Mouse (Mus musculus) embryonic stem cell, embryonic (primary cell): ENCODE data around the gene Nrros.

Experiments
- CTCF ChIA-PET, 4 experiments: fragments of 300-600 bp in 2 of 4; fragments of 350-600 bp in 2 of 4; sonication (Branson Sonifier 250); formaldehyde crosslinking; loops; one replicate each; lab custom pipeline; 2022; ENCODE audit warnings: inconsistent platforms in 2 of 4; lab: Charles Lee
- POLR2A ChIA-PET, 4 experiments: fragments of 300-600 bp in 2 of 4; fragments of 350-600 bp in 2 of 4; sonication (Branson Sonifier 250); formaldehyde crosslinking; loops; one replicate each; lab custom pipeline; 2022; ENCODE audit warnings: antibody characterized with exemption in 4 of 4, inconsistent platforms in 1 of 4; lab: Charles Lee

Nrros gene

GRCm38 (mm10) chr16:32135842-32136357 lies 29.5 kb downstream of the Nrros start:
- ChIA-PET CTCF (interaction anchor here in 3 of 4 experiments (0.6 to 1.4 kb wide), 3 partner anchors 9 to 67 kb away, joined by 3 to 4 read pairs (median 3); no protein-coding TSS in a partner anchor), POLR2A (interaction anchor here in 3 of 4 experiments (0.6 to 3.6 kb wide), 20 partner anchors 8 to 1980 kb away, joined by 3 to 23 read pairs (median 6); partner anchors contain the start of genes Cep19 (in 1 of the 3), Fbxo45 (in 1 of the 3), Nrros (in 1 of the 3) and Pigx (in 1 of the 3))

GRCm38 (mm10) chr16:32133148-32133547 lies 32.2 kb downstream of the Nrros start:
- ChIA-PET CTCF (no interaction called here), POLR2A (interaction anchor here in 1 of 4 experiments (0.7 to 1.2 kb wide), 3 partner anchors 9 to 20 kb away, joined by 3 to 4 read pairs (median 3); no protein-coding TSS in a partner anchor)

GRCm38 (mm10) chr16:32130190-32130826 lies 35.1 kb downstream of the Nrros start:
- ChIA-PET POLR2A (interaction anchor here in 3 of 4 experiments (0.5 to 8.3 kb wide), 13 partner anchors 9 to 171 kb away, joined by 3 to 103 read pairs (median 4); partner anchors contain the start of gene Senp5 (in 1 of the 3)), CTCF (interaction anchor here in 1 of 4 experiments (1.5 kb wide), 1 partner anchor 47 kb away, joined by 3 read pairs; no protein-coding TSS in a partner anchor)

GRCm38 (mm10) chr16:32129449-32130189 lies 35.8 kb downstream of the Nrros start:
- CTCF ChIA-PET, result interaction anchor here in 1 of 4 experiments (1.4 to 1.5 kb wide), 2 partner anchors 13 to 48 kb away, joined by 3 to 4 read pairs; no protein-coding TSS in a partner anchor
- POLR2A ChIA-PET, result interaction anchor here in 3 of 4 experiments (0.8 to 8.3 kb wide), 11 partner anchors 10 to 170 kb away, joined by 3 to 103 read pairs (median 4); partner anchors contain the start of gene Senp5 (in 1 of the 3)

GRCm38 (mm10) chr16:32127046-32127445 lies 38.3 kb downstream of the Nrros start:
- POLR2A ChIA-PET, result interaction anchor here in 2 of 4 experiments (1.2 to 8.3 kb wide), 7 partner anchors 9 to 176 kb away, joined by 4 to 103 read pairs (median 8); partner anchors contain the start of gene Nrros (in 2 of the 2)

GRCm38 (mm10) chr16:32125364-32125763 lies 40.0 kb downstream of the Nrros start:
- ChIA-PET POLR2A (interaction anchor here in 3 of 4 experiments (0.5 to 8.3 kb wide), 44 partner anchors 8 to 532 kb away, joined by 3 to 103 read pairs (median 4); partner anchors contain the start of genes Nrros (in 2 of the 3), Fbxo45 (in 1 of the 3), Senp5 (in 1 of the 3) and Wdr53 (in 1 of the 3)), CTCF (interaction anchor here (0.5 to 1.3 kb wide), 11 partner anchors 8 to 562 kb away, joined by 3 to 7 read pairs (median 4); partner anchors contain the start of gene Pcyt1a (in 1 of the 4))

More at GRCm38 (mm10) chr16:32127046-32127445, 38.3 kb downstream of the Nrros start:
- CTCF ChIA-PET, result interaction anchor here in 2 of 4 experiments (0.6 to 1.1 kb wide), 2 partner anchors 9 to 48 kb away, joined by 3 to 4 read pairs; no protein-coding TSS in a partner anchor

- CTCF ChIA-PET, result interaction anchor here (0.5 to 1.7 kb wide), 11 partner anchors 7 to 563 kb away, joined by 3 to 7 read pairs (median 4); partner anchors contain the start of gene Pcyt1a (in 1 of the 4)
- POLR2A ChIA-PET, result interaction anchor here in 3 of 4 experiments (0.5 to 8.3 kb wide), 50 partner anchors 8 to 533 kb away, joined by 3 to 103 read pairs (median 4); partner anchors contain the start of genes Nrros (in 2 of the 3), Fbxo45 (in 1 of the 3), Senp5 (in 1 of the 3) and Wdr53 (in 1 of the 3)
Observed at GRCm38 (mm10) chr16:32124444-32125335, 40.7 kb downstream of the Nrros start.

GRCm38 (mm10) chr16:32124020-32124419 lies 41.4 kb downstream of the Nrros start:
- POLR2A ChIA-PET, result interaction anchor here in 3 of 4 experiments (0.5 to 8.3 kb wide), 21 partner anchors 9 to 1249 kb away, joined by 3 to 103 read pairs (median 4); partner anchors contain the start of genes Fbxo45 (in 1 of the 3), Nrros (in 1 of the 3), Senp5 (in 1 of the 3) and Wdr53 (in 1 of the 3)
- CTCF ChIA-PET, result interaction anchor here in 2 of 4 experiments (0.8 to 1.7 kb wide), 4 partner anchors 9 to 78 kb away, joined by 3 to 5 read pairs (median 3); no protein-coding TSS in a partner anchor

GRCm38 (mm10) chr16:32120454-32120853 lies 44.9 kb downstream of the Nrros start:
- POLR2A ChIA-PET, result interaction anchor here in 2 of 4 experiments (0.6 to 0.8 kb wide), 2 partner anchors 12 to 585 kb away, joined by 3 read pairs; no protein-coding TSS in a partner anchor
- CTCF ChIA-PET, result interaction anchor here in 1 of 4 experiments (0.6 kb wide), 1 partner anchor 412 kb away, joined by 3 read pairs; no protein-coding TSS in a partner anchor

GRCm38 (mm10) chr16:32116186-32116585 lies 49.2 kb downstream of the Nrros start:
- CTCF ChIA-PET, result interaction anchor here in 3 of 4 experiments (1.0 to 1.6 kb wide), 9 partner anchors 9 to 383 kb away, joined by 3 to 7 read pairs (median 4); no protein-coding TSS in a partner anchor
- POLR2A ChIA-PET, result interaction anchor here in 3 of 4 experiments (0.5 to 6.5 kb wide), 12 partner anchors 9 to 400 kb away, joined by 3 to 103 read pairs (median 3); partner anchors contain the start of gene Senp5 (in 1 of the 3)

GRCm38 (mm10) chr16:32115781-32116180 lies 49.6 kb downstream of the Nrros start:
- ChIA-PET POLR2A (interaction anchor here in 3 of 4 experiments (0.8 to 6.5 kb wide), 10 partner anchors 10 to 400 kb away, joined by 3 to 103 read pairs (median 3); partner anchors contain the start of gene Senp5 (in 1 of the 3)), CTCF (interaction anchor here in 3 of 4 experiments (1.0 to 1.6 kb wide), 9 partner anchors 10 to 384 kb away, joined by 3 to 7 read pairs (median 4); no protein-coding TSS in a partner anchor)

GRCm38 (mm10) chr16:32114968-32115695 lies 50.3 kb downstream of the Nrros start:
- ChIA-PET POLR2A (interaction anchor here in 3 of 4 experiments (1.0 to 6.5 kb wide), 7 partner anchors 11 to 112 kb away, joined by 3 to 103 read pairs (median 5); no protein-coding TSS in a partner anchor), CTCF (interaction anchor here (0.7 to 1.8 kb wide), 5 partner anchors 9 to 606 kb away, joined by 4 to 10 read pairs (median 7); no protein-coding TSS in a partner anchor)

- ChIA-PET POLR2A (interaction anchor here (0.6 to 6.5 kb wide), 28 partner anchors 9 to 556 kb away, joined by 3 to 103 read pairs (median 4); partner anchors contain the start of genes Cep19 (in 2 of the 4), Pak2 (in 2 of the 4), Pigx (in 2 of the 4) and Fbxo45 (in 1 of the 4)), CTCF (interaction anchor here in 3 of 4 experiments (0.5 to 1.9 kb wide), 8 partner anchors 10 to 707 kb away, joined by 3 to 10 read pairs (median 5); no protein-coding TSS in a partner anchor)
Observed at GRCm38 (mm10) chr16:32114406-32114805, 51.0 kb downstream of the Nrros start.

GRCm38 (mm10) chr16:32113541-32114218 lies 51.7 kb downstream of the Nrros start:
- ChIA-PET POLR2A (interaction anchor here (0.6 to 6.5 kb wide), 41 partner anchors 10 to 823 kb away, joined by 3 to 103 read pairs (median 4); partner anchors contain the start of genes Cep19 (in 2 of the 4), Pak2 (in 2 of the 4), Pigx (in 2 of the 4) and Fbxo45 (in 1 of the 4)), CTCF (interaction anchor here in 3 of 4 experiments (0.5 to 1.9 kb wide), 11 partner anchors 12 to 708 kb away, joined by 3 to 10 read pairs (median 5); no protein-coding TSS in a partner anchor)
